Mouse (Mus musculus): ENCODE data around the gene B4gat1. TPM values are rescaled to one million over a fixed set of nuclear protein-coding genes. Genes with fewer than 3 reads are reported as not detected.

The B4gat1 gene
- total and polyA plus RNA-seq, 3 experiments = 6.9 to 9.6 TPM; not detected in 1

DNA sequence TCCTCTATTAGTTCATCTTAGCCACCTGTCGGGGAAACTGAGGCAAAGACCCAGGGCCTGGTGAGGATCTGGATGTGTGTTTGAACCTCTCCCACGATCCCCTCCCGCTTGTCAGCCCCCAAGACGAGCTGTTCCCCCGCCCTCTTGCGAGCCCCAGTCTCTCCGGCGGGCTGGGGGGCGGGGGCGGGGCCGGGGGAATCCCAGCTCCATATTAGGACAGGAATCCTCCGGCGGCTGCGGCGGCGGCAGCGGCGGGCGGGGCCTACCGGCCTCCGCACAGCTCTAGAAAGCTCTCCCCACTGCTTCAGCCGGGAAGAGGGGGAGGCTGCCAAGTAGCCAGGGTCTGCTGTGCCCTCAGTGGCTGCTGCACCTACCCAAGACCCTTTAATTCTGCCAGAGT lies 47.9 kb upstream of the B4gat1 start:
- Histone ChIP-seq H3K4me3 (ENCODE audit: control insufficient read depth in 1 of 2, insufficient read depth in 1 of 2, low read depth in 2 of 2, low read length in 2 of 2) (no peak overlapping the region), H3K4me1 (ENCODE audit: control insufficient read depth in 1 of 2, insufficient read depth in 2 of 2, low read length in 2 of 2) (no peaks in the 10 kb centered on the region), H3K27me3 (ENCODE audit: control insufficient read depth in 1 of 2, insufficient read depth in 2 of 2, low read length in 2 of 2) (peaks cover 0 to 1% of the 10 kb centered on the region in 2 experiments; a peak in 1 of 4 replicates)

DNA sequence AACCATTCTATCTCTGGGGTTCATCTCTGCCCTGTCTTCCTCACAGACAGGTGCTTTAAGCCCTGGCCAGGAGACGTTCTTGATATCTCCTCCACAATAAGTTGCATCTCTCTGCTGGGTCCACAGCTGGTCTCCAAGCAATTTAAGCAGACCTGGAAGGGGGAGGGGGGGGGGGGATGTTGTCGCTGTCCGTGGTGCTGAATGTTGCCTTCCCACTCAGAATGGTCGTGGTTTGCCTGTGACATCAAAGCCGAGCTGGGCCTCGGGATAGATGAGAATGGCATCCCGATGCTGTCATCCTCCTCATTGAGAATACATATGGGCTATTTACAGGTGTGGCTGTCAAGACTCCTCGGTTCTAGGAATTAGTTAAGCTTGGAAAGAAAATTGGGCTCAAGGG lies 46.3 kb upstream of the B4gat1 start:
- TF ChIP-seq SIN3A (IDR thresholded peaks at IDR 0.05; ENCODE audit: low read length) (peak; percentile 47), BHLHE40 (IDR thresholded peaks at IDR 0.05; ENCODE audit: borderline replicate concordance, low read depth, low read length) (no peak), KAT2A (conservative IDR thresholded peaks at IDR 0.05; ENCODE audit: low read depth, low read length) (no peak), ZMIZ1 (IDR thresholded peaks at IDR 0.05; ENCODE audit: low read depth, low read length) (no peak)

More for the DNA sequence above, 47.9 kb upstream of the B4gat1 start:
- H3K9ac ChIP-seq (ENCODE audit: control insufficient read depth, low read depth, low read length, poor library complexity, severe bottlenecking) = no peak overlapping the region
- H3K9me3 ChIP-seq (replicated peaks; ENCODE audit: insufficient read depth, low read length) = no peaks in the 10 kb centered on the region
- H3K36me3 ChIP-seq (ENCODE audit: control insufficient read depth in 1 of 2, insufficient read depth in 2 of 2, low read length in 2 of 2) = no peaks in the 10 kb centered on the region
- no peak overlapping the region for H3K27ac ChIP-seq (ENCODE audit: control insufficient read depth, low read depth, low read length)
- H3K79me2 ChIP-seq (ENCODE audit: control insufficient read depth, insufficient read depth, low read length, poor library complexity) = no peaks in the 10 kb centered on the region
- DNase-seq (ENCODE audit: low read depth, low spot score) = no peak
- no peak for TF ChIP-seq TCF12 (IDR thresholded peaks at IDR 0.05; ENCODE audit: low read depth, low read length)
- no peak for TF ChIP-seq BHLHE40 (IDR thresholded peaks at IDR 0.05; ENCODE audit: borderline replicate concordance, low read depth, low read length)
- TF ChIP-seq USF1 (IDR thresholded peaks at IDR 0.05; ENCODE audit: low read depth, low read length) = no peak
- TF ChIP-seq CTCF (IDR thresholded peaks at IDR 0.05 in 2 of 3, conservative IDR thresholded peaks at IDR 0.05 in 1 of 3; ENCODE audit: control insufficient read depth in 1 of 3, insufficient read depth in 1 of 3, low read depth in 2 of 3, low read length in 3 of 3, poor library complexity in 1 of 3, severe bottlenecking in 1 of 3) = no peak
- no peak for TF ChIP-seq GABPA (IDR thresholded peaks at IDR 0.05; ENCODE audit: low read depth, low read length)
- TF ChIP-seq MYB (IDR thresholded peaks at IDR 0.05; ENCODE audit: low read depth, low read length) = no peak
- no peak for TF ChIP-seq ZNF384 (IDR thresholded peaks at IDR 0.05; ENCODE audit: low read depth, low read length)
- no peak for TF ChIP-seq E2F4 (IDR thresholded peaks at IDR 0.05; ENCODE audit: borderline replicate concordance, low read depth, low read length)
- TF ChIP-seq NELFE (IDR thresholded peaks at IDR 0.05; ENCODE audit: low read depth, low read length) = no peak
- no peak for TF ChIP-seq POLR2AphosphoS5 (IDR thresholded peaks at IDR 0.05; ENCODE audit: borderline replicate concordance, low read depth, low read length)
- TF ChIP-seq SIN3A (IDR thresholded peaks at IDR 0.05; ENCODE audit: low read length) = no peak

DNA sequence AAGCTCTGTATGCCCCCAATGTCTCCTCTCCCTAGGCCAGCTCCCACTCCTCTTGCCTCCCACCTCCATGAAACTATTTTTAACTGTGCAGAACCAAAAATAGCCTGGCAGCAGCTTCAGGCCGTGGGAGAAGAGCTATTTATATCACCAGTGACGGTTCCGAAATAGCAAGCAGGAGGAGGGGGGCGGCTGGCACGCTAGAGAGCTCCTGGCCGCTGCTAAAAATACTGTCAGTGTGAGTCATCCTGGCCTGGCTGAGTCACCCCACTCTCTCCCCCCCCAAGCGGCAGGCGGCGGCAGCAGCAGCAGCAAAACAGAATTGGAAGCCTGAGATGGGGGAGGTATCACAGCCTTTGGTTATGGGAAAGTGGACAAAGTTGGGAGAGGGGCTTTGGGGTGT lies 45.7 kb upstream of the B4gat1 start:
- Histone ChIP-seq H3K27me3 (ENCODE audit: control insufficient read depth in 1 of 2, insufficient read depth in 2 of 2, low read length in 2 of 2) (peaks cover 0 to 9% of the 10 kb centered on the region in 2 experiments; a peak in 3 of 4 replicates), H3K4me1 (ENCODE audit: control insufficient read depth in 1 of 2, insufficient read depth in 2 of 2, low read length in 2 of 2) (no peaks in the 10 kb centered on the region), H3K79me2 (ENCODE audit: control insufficient read depth, insufficient read depth, low read length, poor library complexity) (no peaks in the 10 kb centered on the region), H3K4me3 (ENCODE audit: control insufficient read depth in 1 of 2, insufficient read depth in 1 of 2, low read depth in 2 of 2, low read length in 2 of 2) (no peak overlapping the region), H3K9ac (ENCODE audit: control insufficient read depth, low read depth, low read length, poor library complexity, severe bottlenecking) (no peak overlapping the region), H3K36me3 (ENCODE audit: control insufficient read depth in 1 of 2, insufficient read depth in 2 of 2, low read length in 2 of 2) (no peaks in the 10 kb centered on the region), H3K27ac (ENCODE audit: control insufficient read depth, low read depth, low read length) (no peak overlapping the region), H3K9me3 (replicated peaks; ENCODE audit: insufficient read depth, low read length) (no peaks in the 10 kb centered on the region)
- TF ChIP-seq CTCF (IDR thresholded peaks at IDR 0.05 in 2 of 3, conservative IDR thresholded peaks at IDR 0.05 in 1 of 3; ENCODE audit: control insufficient read depth in 1 of 3, insufficient read depth in 1 of 3, low read depth in 2 of 3, low read length in 3 of 3, poor library complexity in 1 of 3, severe bottlenecking in 1 of 3) = 0 out of 6 replicates have a peak, but pooled peaks of 1 of the 3 experiments have one; percentile 10
- no peak for TF ChIP-seq SIN3A (IDR thresholded peaks at IDR 0.05; ENCODE audit: low read length)
- peak; percentile 56 for DNase-seq (ENCODE audit: low read depth, low spot score)

More for the DNA sequence above, 46.3 kb upstream of the B4gat1 start:
- Histone ChIP-seq H3K27ac (ENCODE audit: control insufficient read depth, low read depth, low read length) (no peak overlapping the region), H3K9ac (ENCODE audit: control insufficient read depth, low read depth, low read length, poor library complexity, severe bottlenecking) (no peak overlapping the region), H3K79me2 (ENCODE audit: control insufficient read depth, insufficient read depth, low read length, poor library complexity) (no peaks in the 10 kb centered on the region), H3K36me3 (ENCODE audit: control insufficient read depth in 1 of 2, insufficient read depth in 2 of 2, low read length in 2 of 2) (no peaks in the 10 kb centered on the region), H3K4me3 (ENCODE audit: control insufficient read depth in 1 of 2, insufficient read depth in 1 of 2, low read depth in 2 of 2, low read length in 2 of 2) (no peak overlapping the region), H3K4me1 (ENCODE audit: control insufficient read depth in 1 of 2, insufficient read depth in 2 of 2, low read length in 2 of 2) (no peaks in the 10 kb centered on the region), H3K27me3 (ENCODE audit: control insufficient read depth in 1 of 2, insufficient read depth in 2 of 2, low read length in 2 of 2) (peaks cover 0 to 6% of the 10 kb centered on the region in 2 experiments; a peak in 3 of 4 replicates), H3K9me3 (replicated peaks; ENCODE audit: insufficient read depth, low read length) (no peaks in the 10 kb centered on the region)
- peak; percentile 36 for DNase-seq (ENCODE audit: low read depth, low spot score)

Measured in MEL (cell line).